Mouse (Mus musculus) erythroblast, embryonic 14.5 days (primary cell): ENCODE measurements around the gene Spr. TPM values are rescaled to one million over a fixed set of nuclear protein-coding genes. Genes with fewer than 3 reads are reported as not detected.
"Not testable (repeated sequence)": the region's sequence is repeated elsewhere in the genome, so short reads cannot be mapped to it uniquely, and the experiment has no call there.

Source experiments
- H3K27me3 ChIP-seq: 2 replicates; pipeline ENCODE4 v1.6.1; 2012; ENCODE audit warnings: inconsistent platforms; ENCODE audit not compliant: control insufficient read depth
- H3K36me3 ChIP-seq: 2 replicates; pipeline ENCODE4 v1.6.1; 2012; ENCODE audit warnings: mild to moderate bottlenecking, inconsistent platforms; ENCODE audit not compliant: control insufficient read depth
- H3K4me1 ChIP-seq: 2 replicates; pipeline ENCODE4 v1.6.1; 2012; ENCODE audit warnings: inconsistent platforms; ENCODE audit not compliant: control insufficient read depth
- H3K4me3 ChIP-seq: replicated peaks from 2 replicates; pipeline ENCODE3; 2012; ENCODE audit warnings: moderate library complexity, mild to moderate bottlenecking, inconsistent platforms
- H3K9me3 ChIP-seq: 2 replicates; pipeline ENCODE4 v1.6.1; 2012; ENCODE audit warnings: low read length, inconsistent platforms, mixed read lengths; ENCODE audit not compliant: control insufficient read depth
- GATA1 ChIP-seq: IDR thresholded peaks from 2 replicates; pipeline ENCODE4 v1.6.1; 2012; ENCODE audit warnings: low read length, inconsistent platforms, mixed read lengths
- TAL1 ChIP-seq: IDR thresholded peaks from 3 replicates; pipeline ENCODE4 v1.6.1; 2012; ENCODE audit warnings: low read length, inconsistent platforms, mixed read lengths
- polyA plus RNA-seq: library from polyadenylated mRNA; stranded (reverse); fragments of >175 nt; gene quantifications from 2 replicates; pipeline ENCODE4 v1.2.3, GENCODE M21; 2012

The Spr gene
- polyA plus RNA-seq, 1 experiment: 1.1 TPM

DNA sequence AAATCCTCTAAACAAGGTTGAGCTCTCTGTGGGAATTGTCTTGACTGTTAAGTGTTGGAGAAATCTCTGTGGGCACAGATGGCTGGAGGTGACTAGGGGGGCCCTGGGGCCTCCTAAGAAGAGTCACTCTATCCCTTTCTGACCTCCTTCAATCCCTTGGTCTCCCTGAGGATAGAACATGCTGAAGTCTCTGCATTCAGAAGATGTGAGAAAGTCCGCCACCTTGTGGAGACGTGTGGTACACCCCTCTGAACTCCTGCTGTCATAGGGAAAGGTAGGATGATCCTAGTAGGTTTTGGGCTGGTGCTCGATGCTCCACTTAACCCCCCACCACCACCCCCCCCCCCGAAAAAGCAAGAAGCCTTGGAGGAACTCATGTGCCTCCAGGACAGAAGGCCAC is 5.9 kb downstream of the Spr start:
- H3K4me3 ChIP-seq: no peak overlapping the region
- H3K36me3 ChIP-seq: peaks cover 6% of the 10 kb centered on the region
- peaks cover 7% of the 10 kb centered on the region for H3K27me3 ChIP-seq
- no peaks in the 10 kb centered on the region for H3K9me3 ChIP-seq
- no peak for TF ChIP-seq TAL1
- TF ChIP-seq GATA1: no peak
- peaks cover 1% of the 10 kb centered on the region for H3K4me1 ChIP-seq

DNA sequence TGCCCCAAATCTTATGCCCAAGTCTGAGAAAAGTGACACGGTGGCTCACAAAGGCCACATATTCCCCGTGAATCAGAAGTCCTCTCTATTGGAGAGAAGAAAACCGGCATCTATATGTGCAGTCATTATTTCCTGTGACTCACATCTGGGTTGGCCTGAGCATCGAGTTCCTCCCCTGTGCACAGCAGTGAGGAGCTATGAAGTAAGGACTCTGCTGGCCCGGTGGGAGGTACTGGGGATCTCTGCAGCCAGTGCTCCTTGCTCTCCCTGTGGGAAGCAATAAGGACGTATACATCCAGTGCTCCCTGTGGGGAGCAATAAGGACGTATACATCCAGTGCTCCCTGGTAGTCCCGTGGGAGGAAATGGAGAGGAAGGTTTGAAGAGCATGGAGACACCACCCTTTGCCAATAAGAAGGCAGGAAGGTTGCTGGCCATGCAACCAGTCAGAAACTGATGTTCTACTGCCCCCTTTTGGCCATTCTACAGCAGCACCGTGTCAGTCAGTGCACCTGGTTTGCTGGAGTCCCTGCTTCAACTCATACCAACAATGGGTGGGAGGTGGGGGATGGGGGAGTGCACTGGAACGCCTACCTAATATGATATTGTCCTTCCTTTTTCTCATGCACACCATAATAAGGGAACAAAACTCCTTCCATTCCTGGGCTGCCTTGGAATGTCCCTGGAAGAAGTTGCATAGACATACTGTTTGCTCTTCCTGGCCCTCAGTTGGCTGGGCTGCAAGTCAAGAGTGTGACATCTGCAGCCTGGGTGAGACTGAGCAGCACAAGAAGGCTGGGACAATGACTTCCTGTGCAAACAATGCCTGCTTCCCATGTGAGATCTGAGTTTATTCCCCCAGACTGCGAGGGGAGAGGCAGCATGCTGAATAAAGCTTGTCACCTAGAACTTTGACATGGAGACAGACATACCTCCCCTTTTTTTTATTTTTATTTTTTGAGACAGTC is 19.7 kb downstream of the Spr start:
- H3K4me3 ChIP-seq, H3K9me3 ChIP-seq, H3K4me1 ChIP-seq, H3K36me3 ChIP-seq, H3K27me3 ChIP-seq: not testable (repeated sequence)

GRCm38 (mm10) chr6:85105033-85105615 is 32.4 kb downstream of the Spr start:
- Histone ChIP-seq H3K9me3 (no peaks in the 10 kb centered on the region), H3K4me1 (no peaks in the 10 kb centered on the region), H3K27me3 (no peaks in the 10 kb centered on the region), H3K36me3 (no peaks in the 10 kb centered on the region), H3K4me3 (no peak overlapping the region)
- TF ChIP-seq GATA1: no peak
- no peak for TF ChIP-seq TAL1

DNA sequence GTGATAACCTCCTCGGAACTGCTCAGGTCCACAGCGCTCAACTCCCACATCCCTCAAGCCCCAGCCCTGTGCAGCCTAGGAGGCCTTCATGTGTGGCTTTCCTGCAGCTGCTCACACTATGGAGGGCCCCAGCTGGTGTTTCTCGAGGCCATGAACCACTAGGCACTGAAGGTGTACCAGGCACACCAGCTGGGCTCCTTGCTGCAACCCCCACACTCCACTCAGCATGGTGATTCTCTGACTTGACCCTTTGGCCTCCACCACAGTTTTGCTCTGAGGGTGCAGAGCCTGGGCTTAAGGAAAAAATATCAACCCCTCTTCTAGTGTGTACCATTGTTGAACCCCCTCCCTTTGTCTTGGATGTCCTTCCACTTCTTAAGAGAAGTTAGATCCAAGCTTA is 34.2 kb downstream of the Spr start:
- Histone ChIP-seq H3K9me3 (no peaks in the 10 kb centered on the region), H3K4me3 (no peak overlapping the region), H3K27me3 (no peaks in the 10 kb centered on the region), H3K4me1 (no peaks in the 10 kb centered on the region), H3K36me3 (no peaks in the 10 kb centered on the region)
- TF ChIP-seq TAL1: no peak
- no peak for TF ChIP-seq GATA1

GRCm38 (mm10) chr6:85096441-85096840 is 41.1 kb downstream of the Spr start:
- no peak for TF ChIP-seq TAL1
- TF ChIP-seq GATA1: no peak
- H3K4me1 ChIP-seq: no peaks in the 10 kb centered on the region
- H3K27me3 ChIP-seq: no peaks in the 10 kb centered on the region
- no peaks in the 10 kb centered on the region for H3K36me3 ChIP-seq
- H3K9me3 ChIP-seq: no peaks in the 10 kb centered on the region
- H3K4me3 ChIP-seq: no peak overlapping the region

DNA sequence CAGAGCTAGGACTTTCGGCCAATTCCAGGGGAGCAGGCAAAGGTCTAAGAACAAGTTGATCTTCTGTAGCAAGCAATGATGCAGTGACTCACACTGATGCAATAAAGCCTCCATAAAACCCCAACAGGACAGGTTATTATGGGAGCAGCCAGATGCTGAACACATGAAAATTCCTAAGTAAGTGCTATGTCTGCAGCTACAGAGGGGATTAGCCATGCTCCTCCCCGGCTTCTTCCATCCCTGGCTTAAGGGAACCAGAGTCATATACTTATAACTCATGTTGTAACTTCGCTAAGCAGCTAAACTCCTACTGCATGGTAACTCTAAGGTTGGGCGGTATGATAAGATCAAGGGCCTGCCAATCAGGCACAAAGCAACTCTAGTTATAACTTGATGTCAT is 50.1 kb downstream of the Spr start:
- H3K9me3 ChIP-seq: no peaks in the 10 kb centered on the region

GRCm38 (mm10) chr6:85086645-85087044 is 50.9 kb downstream of the Spr start:
- H3K4me3 ChIP-seq: no peak overlapping the region
- H3K9me3 ChIP-seq: no peaks in the 10 kb centered on the region
- no peaks in the 10 kb centered on the region for H3K36me3 ChIP-seq
- no peaks in the 10 kb centered on the region for H3K4me1 ChIP-seq
- H3K27me3 ChIP-seq: no peaks in the 10 kb centered on the region
- TF ChIP-seq GATA1 (no peak), TAL1 (no peak)

More for the DNA sequence above, 50.1 kb downstream of the Spr start:
- TF ChIP-seq GATA1 (no peak), TAL1 (no peak)
- Histone ChIP-seq H3K36me3 (no peaks in the 10 kb centered on the region), H3K4me3 (no peak overlapping the region), H3K27me3 (no peaks in the 10 kb centered on the region), H3K4me1 (no peaks in the 10 kb centered on the region)

Other genes with a start within 250 kb of the Spr start
- 0.04 TPM in 1 of 2 replicates, not detected in the other for gene Exoc6b, start 68.3 kb downstream of the Spr start, polyA plus RNA-seq
- gene Emx1, start 49.7 kb upstream of the Spr start, polyA plus RNA-seq: not detected in 2 replicates
- 0.01 and 0.08 TPM in 2 replicates for gene Sfxn5, start 195.7 kb upstream of the Spr start, polyA plus RNA-seq
- gene Rab11fip5, start 236.9 kb upstream of the Spr start, polyA plus RNA-seq: 0.01 and 0.03 TPM in 2 replicates